Mouse (Mus musculus) E14TG2a.4 (cell line): Measurements from ENCODE around the gene Myo15.

Experiments
- CTCF ChIP-seq: conservative IDR thresholded peaks from 2 replicates; pipeline ENCODE4 v1.5.1; 2014; ENCODE audit warnings: low read length
- NANOG ChIP-seq: IDR thresholded peaks from 2 replicates; pipeline ENCODE4 v1.6.1; 2014; ENCODE audit warnings: borderline replicate concordance, low read length, mixed read lengths

DNA sequence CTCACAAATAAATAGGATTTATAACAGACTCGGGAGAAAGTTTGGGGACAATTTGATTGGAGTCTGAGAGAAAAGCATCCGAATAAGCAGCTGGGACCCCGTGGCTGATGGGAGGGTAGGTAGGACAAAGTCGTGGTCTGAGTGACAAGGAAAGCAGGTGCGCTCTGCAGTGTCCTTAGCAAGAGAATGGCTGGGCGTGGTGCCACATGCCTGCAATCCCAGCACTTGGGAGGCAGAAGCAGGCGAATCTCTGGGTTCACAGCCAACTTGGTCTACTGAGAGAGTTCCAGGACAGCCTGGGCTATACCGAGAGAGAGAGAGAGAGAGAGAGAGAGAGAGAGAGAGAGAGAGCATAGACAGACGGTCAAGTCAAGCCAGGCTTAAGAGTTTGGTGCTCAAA lies 1.6 kb downstream of the Myo15 start:
- TF ChIP-seq NANOG: no peak
- no peak for TF ChIP-seq CTCF
